ENCODE assay signal across 8 mouse cellular contexts in the genomic region with DNA sequence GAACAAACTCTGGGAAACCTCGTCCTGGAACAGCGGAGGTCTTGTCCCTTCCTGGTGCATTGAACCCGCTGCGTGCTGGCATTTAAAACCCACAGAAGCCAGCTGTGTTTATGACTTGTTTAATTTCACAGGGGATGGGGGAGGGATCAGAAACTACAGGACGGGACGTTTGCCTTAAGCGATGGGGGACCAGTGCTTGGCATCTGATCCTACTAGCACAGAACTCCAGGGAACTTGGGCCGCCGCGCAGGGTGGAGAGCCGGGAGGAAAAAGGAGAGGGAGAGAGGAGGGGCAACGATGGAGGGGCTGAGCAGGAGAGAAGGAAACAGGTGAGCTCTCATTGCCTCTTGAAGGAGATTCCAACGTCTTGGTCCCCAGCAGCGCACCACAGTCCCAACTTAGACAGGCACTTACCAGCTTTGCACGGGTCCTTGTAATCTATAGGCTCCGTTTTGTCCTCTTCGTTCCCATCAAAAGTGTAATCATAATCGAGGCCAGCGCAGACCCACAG. TPM values are rescaled to one million over a fixed set of nuclear protein-coding genes. Genes with fewer than 3 reads are reported as not detected.
DNase-seq lines count a peak whose midpoint lies in the region; ATAC-seq and TF ChIP-seq lines count a peak whose summit lies in the region.

No protein-coding gene starts in this region.

- H3K27me3 ChIP-seq in forebrain, postnatal 0 days (ENCODE audit: insufficient read depth, low read length): peaks cover 9% of the 10 kb centered on the region; the same call in 1 of the 2 replicates
- 0 out of 2 replicates have a peak, but pooled peaks cover 7% of the 10 kb centered on the region for H3K27me3 ChIP-seq in kidney, postnatal 0 days (ENCODE audit: insufficient read depth, low read length)
- peaks cover 8% of the 10 kb centered on the region; the same call in 1 of the 2 replicates for H3K27me3 ChIP-seq in midbrain, embryonic 11.5 days (ENCODE audit: control insufficient read depth, insufficient read depth, low read length)

- peaks cover 3% of the 10 kb centered on the region; the same call in 1 of the 2 replicates for H3K4me1 ChIP-seq in forebrain, postnatal 0 days (ENCODE audit: insufficient read depth)
- H3K4me1 ChIP-seq in kidney, postnatal 0 days (replicated peaks; ENCODE audit: insufficient read depth, low read length): peaks cover 6% of the 10 kb centered on the region
- no peaks in the 10 kb centered on the region; the same call in none of the 2 replicates for H3K4me1 ChIP-seq in midbrain, embryonic 11.5 days (ENCODE audit: control insufficient read depth, insufficient read depth, low read length)

- H3K9me3 ChIP-seq in forebrain, postnatal 0 days (ENCODE audit: low read length): no peaks in the 10 kb centered on the region
- H3K9me3 ChIP-seq in kidney, postnatal 0 days (replicated peaks; ENCODE audit: low read length): no peaks in the 10 kb centered on the region
- no peaks in the 10 kb centered on the region for H3K9me3 ChIP-seq in midbrain, embryonic 11.5 days (ENCODE audit: control insufficient read depth, low read length)

- peak; percentile 7; the same call in 1 of the 2 replicates for ATAC-seq in forebrain, postnatal 0 days
- ATAC-seq in kidney, postnatal 0 days (replicated peaks; ENCODE audit: low FRiP score, low read depth): no peak; the same call in 1 of the 2 replicates
- ATAC-seq in midbrain, embryonic 11.5 days (ENCODE audit: low FRiP score): peak; percentile 33

- intact Hi-C loops in left cerebral cortex, postnatal 36 days (cut with DNase I): loop anchor here (2.0 to 10.0 kb wide), 3 partner anchors 68 to 340 kb away; no protein-coding TSS in a partner anchor

- no peak for TF ChIP-seq CTCF in forebrain, postnatal 0 days (IDR thresholded peaks at IDR 0.05; ENCODE audit: low read depth)
- no peak for TF ChIP-seq CTCF in kidney, postnatal 0 days (IDR thresholded peaks at IDR 0.05; ENCODE audit: low read depth)

- peak overlapping the region; percentile 58 for H3K9ac ChIP-seq in forebrain, postnatal 0 days
- H3K9ac ChIP-seq in kidney, postnatal 0 days (ENCODE audit: low read depth, low read length): no peak overlapping the region
- peak overlapping the region; percentile 58; the same call in 1 of the 2 replicates for H3K9ac ChIP-seq in midbrain, embryonic 11.5 days (ENCODE audit: low read length)

- peak overlapping the region; percentile 69 for H3K4me3 ChIP-seq in forebrain, postnatal 0 days (ENCODE audit: low read depth, low read length)
- peak overlapping the region; percentile 62 for H3K4me3 ChIP-seq in kidney, postnatal 0 days (replicated peaks; ENCODE audit: low read depth, low read length)
- peak overlapping the region; percentile 52 for H3K4me3 ChIP-seq in midbrain, embryonic 11.5 days (ENCODE audit: low read depth, low read length)

- WGBS in forebrain, postnatal 0 days: 1% methylated on average over 19 of the region's 19 CpGs
- under 1% methylated on average over 19 of the region's 19 CpGs for WGBS in kidney, postnatal 0 days
- 1% methylated on average over 19 of the region's 19 CpGs for WGBS in midbrain, embryonic 11.5 days

- peak overlapping the region; percentile 97 for H3K4me2 ChIP-seq in forebrain, postnatal 0 days (ENCODE audit: low read depth)
- peak overlapping the region; percentile 99 for H3K4me2 ChIP-seq in kidney, postnatal 0 days (ENCODE audit: low read length)
- H3K4me2 ChIP-seq in midbrain, embryonic 11.5 days: peak overlapping the region; percentile 87

- H3K36me3 ChIP-seq in forebrain, postnatal 0 days (ENCODE audit: insufficient read depth): no peaks in the 10 kb centered on the region
- no peaks in the 10 kb centered on the region for H3K36me3 ChIP-seq in kidney, postnatal 0 days (ENCODE audit: insufficient read depth, low read length)
- no peaks in the 10 kb centered on the region for H3K36me3 ChIP-seq in midbrain, embryonic 11.5 days (ENCODE audit: control insufficient read depth, insufficient read depth, low read length)

- H3K27ac ChIP-seq in forebrain, postnatal 0 days (ENCODE audit: low read depth, low read length): no peak overlapping the region
- no peak overlapping the region for H3K27ac ChIP-seq in kidney, postnatal 0 days
- H3K27ac ChIP-seq in midbrain, embryonic 11.5 days (ENCODE audit: low read depth, low read length): no peak overlapping the region

- peak; percentile 3 to 11 for DNase-seq in left cerebral cortex, postnatal 36 days (ENCODE audit: low spot score in 2 of 2)
- DNase-seq in left cerebral cortex, adult 11 months (ENCODE audit: low spot score): no peak
- peak; percentile 65 for DNase-seq in cerebellum, adult 18-20 months
- no peak for DNase-seq in forebrain, postnatal 0 days
- no peak for DNase-seq in kidney, postnatal 0 days (ENCODE audit: low spot score)
- peak; percentile 94 for DNase-seq in midbrain, embryonic 11.5 days (ENCODE audit: low spot score, missing footprints)
- DNase-seq in urinary bladder, postnatal 14 days (ENCODE audit: low spot score): no peak
- no peak for DNase-seq in layer of hippocampus, adult 9-11 months

RNA-seq across cellular contexts. Expression of gene Tll1, which starts 1.2 kb away (rescaled TPM):
- total RNA-seq in left cerebral cortex, postnatal 36 days (2021): 1 to 10 TPM; 2.1 to 3.4 TPM
- 2.7 and 3.6 TPM in 2 replicates for total RNA-seq in forebrain, postnatal 0 days (2014; rRNA removed)
- polyA plus RNA-seq in forebrain, postnatal 0 days (2015; fragmentation: Nextera tagmentation; extraction: Ambion mirVana): 0.49 and 1.3 TPM in 2 replicates
- polyA plus RNA-seq in kidney, postnatal 0 days (2015; fragmentation: Nextera tagmentation; extraction: Ambion mirVana): 0.28 and 0.54 TPM in 2 replicates
- 0.89 and 0.99 TPM in 2 replicates for polyA plus RNA-seq in midbrain, embryonic 11.5 days (2014; fragmentation: Nextera tagmentation; extraction: Ambion mirVana)

Comparison
In these comparisons a context has a peak if more than half of its experiments do, and no peak if none do; other contexts are left out.
1. DNase-seq: peak in left cerebral cortex, postnatal 36 days (2 of 2), cerebellum, adult 18-20 months (2 of 2) and midbrain, embryonic 11.5 days (single experiment); none in left cerebral cortex, adult 11 months (single experiment), forebrain, postnatal 0 days (single experiment), kidney, postnatal 0 days (single experiment), urinary bladder, postnatal 14 days (single experiment) and layer of hippocampus, adult 9-11 months (single experiment).
2. Peak in every context shown above with its lines, with median percentiles within 50 percentile points of each other: H3K4me2 ChIP-seq and H3K4me3 ChIP-seq.